Mouse (Mus musculus) embryonic facial prominence, embryonic 10.5 days (tissue): ENCODE measurements around the gene Fam216b. TPM values are rescaled to one million over a fixed set of nuclear protein-coding genes. Genes with fewer than 3 reads are reported as not detected.

ENCODE experiments used
- DNase-seq: peaks from one replicate; pipeline ENCODE4 v3.0.0-alpha.2; 2017; ENCODE audit warnings: low spot score
- H3K27ac ChIP-seq: fragments of 300-500 bp; sonication (generic); replicated peaks from 2 replicates; pipeline ENCODE4 v1.5.1; 2016; ENCODE audit warnings: mild to moderate bottlenecking
- H3K27me3 ChIP-seq: fragments of 300-500 bp; sonication (generic); replicated peaks from 2 replicates; pipeline ENCODE4 v1.6.1; 2016; ENCODE audit warnings: low read depth, mild to moderate bottlenecking; ENCODE audit not compliant: poor library complexity, severe bottlenecking
- H3K36me3 ChIP-seq: fragments of 300-500 bp; sonication (generic); replicated peaks from 2 replicates; pipeline ENCODE4 v1.6.1; 2016; ENCODE audit warnings: mild to moderate bottlenecking, moderate library complexity
- H3K4me1 ChIP-seq: fragments of 300-500 bp; sonication (generic); 2 replicates; pipeline ENCODE4 v1.6.1; 2016
- H3K4me3 ChIP-seq: fragments of 300-500 bp; sonication (generic); 2 replicates; pipeline ENCODE4 v1.5.1; 2016; ENCODE audit warnings: mild to moderate bottlenecking, moderate library complexity
- H3K9me3 ChIP-seq: fragments of 300-500 bp; sonication (generic); 2 replicates; pipeline ENCODE4 v1.6.1; 2016; ENCODE audit warnings: mild to moderate bottlenecking
- WGBS: fragments of 180-500 bp; shearing (Covaris S2); methylation state at CpG from one replicate; pipeline ENCODE4 v1.1.7; 2016; 5-methylcytosine and 5-hydroxymethylcytosine counted together
- polyA plus RNA-seq: library from polyadenylated mRNA; unstranded; fragments of >200 nt; fragmentation: Nextera tagmentation; extraction: Ambion mirVana; gene quantifications from 2 replicates; pipeline ENCODE4 v1.2.1, GENCODE M21; 2016

Fam216b gene
- not detected in 2 replicates for polyA plus RNA-seq

DNA sequence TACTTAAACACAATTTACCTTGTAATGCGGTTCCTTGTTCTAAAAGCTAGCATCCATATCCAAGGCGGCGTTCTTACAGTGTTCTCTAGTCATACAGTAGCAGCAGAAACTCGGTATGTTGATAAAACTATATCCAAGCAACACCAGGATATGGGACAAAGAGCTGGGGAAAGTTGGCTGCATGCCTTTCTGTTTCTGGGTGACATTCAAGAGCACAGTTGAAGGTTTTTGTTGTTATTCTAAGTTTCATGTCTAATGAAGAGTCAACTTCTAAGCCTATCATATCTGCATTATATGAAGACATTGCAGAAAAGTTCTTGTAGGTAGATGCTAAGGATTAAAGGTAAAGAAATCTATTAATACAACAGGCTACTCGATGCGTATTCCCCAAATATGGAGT is at the start of gene Fam216b:
Fam216b (minus strand) TSS at position 101 of the 400 bp plus-strand sequence.
- Histone ChIP-seq H3K27me3 (no peaks in the 10 kb centered on the region), H3K9me3 (no peaks in the 10 kb centered on the region), H3K4me1 (0 out of 2 replicates have a peak, but pooled peaks cover 3% of the 10 kb centered on the region), H3K36me3 (no peaks in the 10 kb centered on the region), H3K27ac (no peak within 1 kb of the TSS), H3K4me3 (no peak within 1 kb of the TSS)
- no peak for DNase-seq
- 91% methylated on average over 6 of the region's 6 CpGs for WGBS

DNA sequence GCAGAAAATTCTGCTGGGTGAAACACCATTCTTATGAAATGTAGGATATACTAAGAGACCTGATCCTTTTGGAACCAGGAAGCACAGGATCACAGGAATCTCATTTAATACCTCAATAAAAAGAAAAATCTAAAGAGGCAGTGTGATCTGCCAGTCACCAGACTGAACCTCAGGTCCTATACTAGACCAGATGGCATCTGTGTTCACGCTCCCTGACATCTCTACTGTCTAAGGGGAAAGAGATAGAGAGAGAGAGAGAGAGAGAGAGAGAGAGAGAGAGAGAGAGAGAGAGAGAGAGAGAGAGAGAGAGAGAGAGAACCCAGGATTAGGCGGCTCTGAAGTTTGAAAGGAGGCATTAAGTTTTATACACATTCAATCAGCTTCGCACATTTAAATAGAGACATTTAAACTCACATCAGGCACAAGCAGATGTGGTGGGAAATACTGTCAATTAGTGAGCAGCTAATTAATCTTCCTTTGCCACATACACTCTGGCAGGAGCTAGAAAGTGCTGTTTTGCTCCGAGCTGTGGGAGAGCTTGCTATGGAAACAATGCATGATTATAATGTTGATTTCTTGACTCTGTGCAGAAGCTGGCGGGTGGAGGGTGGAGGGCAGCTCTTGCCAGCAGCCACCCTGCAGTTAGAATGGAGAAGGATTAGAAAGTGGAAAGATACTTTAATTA is 43.7 kb upstream of the Fam216b start:
- Histone ChIP-seq H3K4me3 (no peak overlapping the region), H3K36me3 (no peaks in the 10 kb centered on the region), H3K27ac (no peak overlapping the region), H3K4me1 (0 out of 2 replicates have a peak, but pooled peaks cover 2% of the 10 kb centered on the region), H3K9me3 (no peaks in the 10 kb centered on the region), H3K27me3 (no peaks in the 10 kb centered on the region)
- DNase-seq = no peak
- 42% methylated on average over 5 of the region's 5 CpGs for WGBS

DNA sequence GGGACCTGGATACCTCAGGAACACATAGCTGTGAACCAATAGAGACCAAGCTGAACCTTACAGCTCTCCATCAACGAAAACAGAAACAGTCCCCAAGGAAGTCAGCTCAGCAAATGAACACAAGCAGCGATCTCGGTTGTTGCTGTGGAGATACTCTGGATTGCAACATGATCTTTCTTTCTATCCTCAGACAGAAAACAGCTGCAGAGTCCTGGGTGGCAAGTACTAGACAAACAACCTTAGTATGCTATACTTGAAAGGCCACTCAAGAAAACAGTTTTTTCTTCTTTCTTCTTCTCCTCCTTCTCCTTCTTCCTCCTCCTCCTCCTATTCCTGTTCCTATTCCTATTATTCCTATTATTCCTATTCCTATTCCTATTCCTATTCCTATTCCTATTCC is 37.9 kb upstream of the Fam216b start:
- Histone ChIP-seq H3K4me1 (no peaks in the 10 kb centered on the region), H3K27me3 (no peaks in the 10 kb centered on the region), H3K36me3 (no peaks in the 10 kb centered on the region), H3K27ac (no peak overlapping the region), H3K9me3 (no peaks in the 10 kb centered on the region), H3K4me3 (no peak overlapping the region)
- WGBS = 57% methylated on average over 3 of the region's 3 CpGs
- no peak for DNase-seq

DNA sequence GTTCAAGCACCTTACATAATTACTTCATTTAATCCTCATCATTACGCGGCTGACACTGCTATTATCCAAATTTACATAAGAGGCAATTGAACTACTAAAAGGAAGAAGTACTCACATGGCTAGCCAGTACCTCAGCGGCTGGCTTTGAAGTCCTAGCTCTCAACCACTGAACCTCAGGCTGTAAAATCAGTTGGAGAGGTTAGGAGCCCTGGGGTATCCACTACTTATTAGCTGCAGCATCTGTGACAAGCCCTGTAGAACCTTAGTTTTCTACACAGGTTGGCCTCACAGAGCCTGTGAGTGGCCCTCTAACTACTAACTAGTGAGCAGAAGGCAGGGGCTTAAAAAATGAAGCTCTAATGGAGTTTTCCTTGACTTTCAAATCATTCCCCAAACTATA is 31.5 kb upstream of the Fam216b start:
- Histone ChIP-seq H3K9me3 (no peaks in the 10 kb centered on the region), H3K36me3 (no peaks in the 10 kb centered on the region), H3K4me1 (peaks cover 4% of the 10 kb centered on the region; the same call in 1 of the 2 replicates), H3K27me3 (no peaks in the 10 kb centered on the region), H3K27ac (no peak overlapping the region), H3K4me3 (no peak overlapping the region)
- WGBS = 46% methylated on average over 3 of the region's 3 CpGs
- DNase-seq = no peak

DNA sequence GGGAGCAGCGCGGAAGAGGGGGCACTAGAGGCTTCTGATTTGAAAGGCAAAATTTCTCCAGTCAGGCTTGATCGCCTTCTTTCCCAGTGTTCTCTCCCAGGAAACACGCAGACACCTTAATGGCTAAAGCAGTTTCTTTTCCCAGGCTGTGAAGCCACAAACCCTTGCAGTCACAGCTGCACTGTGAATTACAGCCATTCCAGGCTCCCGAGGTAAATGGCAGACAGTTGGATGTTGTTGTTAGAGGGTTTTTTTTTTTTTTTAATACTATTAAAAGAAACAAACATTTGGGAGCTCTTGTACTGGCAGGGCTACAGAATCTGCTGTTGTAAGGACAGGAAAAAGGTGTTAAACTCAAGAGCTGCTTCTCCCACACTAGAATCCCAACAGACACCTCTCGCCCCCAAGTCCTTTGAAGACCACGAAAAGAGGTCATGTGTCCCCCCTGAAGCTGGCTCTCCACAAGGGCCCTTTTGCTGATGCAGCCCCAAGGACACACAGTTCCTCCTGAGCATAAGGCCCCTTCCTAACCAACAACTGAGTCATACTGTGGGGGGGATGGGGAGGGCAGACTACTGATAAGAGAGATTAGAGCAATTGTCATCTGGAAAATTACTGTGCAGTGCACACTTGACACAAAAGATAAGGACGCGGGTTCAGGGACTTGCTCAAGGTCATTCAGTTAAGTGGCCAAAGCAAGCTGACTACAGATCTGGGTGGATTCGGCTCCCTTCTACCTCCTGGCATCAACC is 30.8 kb upstream of the Fam216b start:
- Histone ChIP-seq H3K9me3 (0 out of 2 replicates have a peak, but pooled peaks cover 2% of the 10 kb centered on the region), H3K27me3 (no peaks in the 10 kb centered on the region), H3K4me1 (peaks cover 4% of the 10 kb centered on the region; the same call in 1 of the 2 replicates), H3K4me3 (no peak overlapping the region), H3K36me3 (no peaks in the 10 kb centered on the region), H3K27ac (no peak overlapping the region)
- 71% methylated on average over 10 of the region's 10 CpGs for WGBS
- no peak for DNase-seq

DNA sequence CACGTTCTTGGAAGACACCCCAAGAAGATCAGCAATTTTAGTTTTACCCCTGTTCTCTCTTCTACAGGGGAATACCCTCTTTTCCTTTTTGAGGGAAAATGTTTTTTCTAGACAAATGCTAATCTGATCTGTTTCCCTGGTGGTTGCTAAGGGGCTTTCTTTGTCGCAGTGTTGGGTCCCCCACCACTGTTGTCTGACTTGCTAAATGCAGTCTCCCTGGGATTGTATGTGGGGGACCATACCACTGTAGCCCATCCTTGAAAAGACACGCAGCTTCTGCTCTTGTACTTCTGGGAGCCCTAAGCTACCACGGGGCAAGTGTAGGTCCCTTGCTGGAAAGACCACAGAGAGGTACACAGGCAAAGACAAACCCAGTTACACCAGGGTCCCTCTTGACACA is 28.9 kb upstream of the Fam216b start:
- Histone ChIP-seq H3K27ac (no peak overlapping the region), H3K9me3 (0 out of 2 replicates have a peak, but pooled peaks cover 2% of the 10 kb centered on the region), H3K4me1 (peaks cover 4% of the 10 kb centered on the region; the same call in 1 of the 2 replicates), H3K4me3 (no peak overlapping the region), H3K27me3 (no peaks in the 10 kb centered on the region), H3K36me3 (no peaks in the 10 kb centered on the region)
- WGBS = 76% methylated on average over 4 of the region's 4 CpGs
- no peak for DNase-seq

DNA sequence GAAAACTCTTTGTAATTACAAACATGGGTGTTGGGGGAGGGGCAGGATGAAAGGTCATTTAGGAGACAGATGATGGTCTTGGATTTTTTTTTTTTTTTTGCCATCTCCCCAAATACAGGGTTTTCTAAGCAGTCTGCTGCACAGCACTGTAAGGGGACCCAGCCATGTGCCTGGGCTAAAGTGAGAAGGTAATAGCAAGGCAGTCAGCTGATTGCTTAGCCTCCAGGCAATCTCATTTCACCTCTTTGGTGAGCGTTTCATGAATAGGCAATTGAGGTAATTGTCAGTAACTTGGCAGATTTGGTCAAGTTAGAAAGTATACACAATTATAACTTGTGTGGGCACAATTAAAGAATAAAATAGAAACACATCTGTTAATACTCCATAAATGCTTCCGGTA is 28.5 kb upstream of the Fam216b start:
- Histone ChIP-seq H3K36me3 (no peaks in the 10 kb centered on the region), H3K27ac (no peak overlapping the region), H3K9me3 (0 out of 2 replicates have a peak, but pooled peaks cover 2% of the 10 kb centered on the region), H3K27me3 (no peaks in the 10 kb centered on the region), H3K4me1 (peaks cover 4% of the 10 kb centered on the region; the same call in 1 of the 2 replicates), H3K4me3 (no peak overlapping the region)
- 63% methylated on average over 2 of the region's 2 CpGs for WGBS
- DNase-seq = no peak

DNA sequence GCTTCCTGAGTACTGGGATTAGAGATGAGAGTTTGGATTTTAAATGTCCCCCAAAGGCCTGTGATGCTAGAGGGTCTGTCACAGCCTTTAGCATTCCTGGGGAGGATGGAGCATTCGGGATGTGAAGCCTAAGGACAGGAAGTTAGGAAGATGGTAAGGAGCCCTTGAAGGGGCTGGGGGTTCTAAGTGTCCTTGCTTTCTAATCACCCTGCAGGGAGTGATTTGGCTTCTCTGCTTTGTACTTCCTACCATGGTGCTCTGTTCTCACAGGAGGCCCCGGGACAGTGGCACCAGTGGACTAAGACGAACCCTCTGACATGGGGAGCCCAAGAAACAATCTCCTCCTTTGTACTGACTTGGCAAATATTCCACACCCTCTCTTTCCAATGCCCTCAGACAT is 23.7 kb upstream of the Fam216b start:
- Histone ChIP-seq H3K9me3 (0 out of 2 replicates have a peak, but pooled peaks cover 2% of the 10 kb centered on the region), H3K36me3 (no peaks in the 10 kb centered on the region), H3K4me3 (no peak overlapping the region), H3K27me3 (no peaks in the 10 kb centered on the region), H3K4me1 (peaks cover 4% of the 10 kb centered on the region; the same call in 1 of the 2 replicates), H3K27ac (no peak overlapping the region)
- 79% methylated on average over 3 of the region's 3 CpGs for WGBS
- DNase-seq = no peak

DNA sequence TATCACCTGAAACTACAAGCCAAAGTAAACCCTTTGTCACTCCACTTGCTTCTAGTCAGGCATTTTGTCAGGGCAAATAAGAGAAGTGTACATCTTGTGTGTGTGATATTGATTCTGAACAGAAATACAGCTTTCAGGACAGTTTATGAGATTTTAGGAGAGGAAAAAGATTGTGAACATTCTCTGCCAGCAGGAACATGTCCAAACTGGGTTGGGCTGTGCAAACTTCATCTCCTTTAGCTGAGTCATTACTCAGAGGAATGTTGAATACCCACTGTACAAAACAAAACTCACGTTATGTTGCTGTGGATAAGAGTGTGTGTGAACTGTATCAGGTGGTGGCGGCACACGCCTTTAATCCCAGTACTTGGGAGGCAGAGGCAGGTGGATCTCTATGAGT is 22.1 kb upstream of the Fam216b start:
- no peak for DNase-seq
- Histone ChIP-seq H3K27ac (no peak overlapping the region), H3K4me3 (no peak overlapping the region), H3K4me1 (no peaks in the 10 kb centered on the region), H3K27me3 (no peaks in the 10 kb centered on the region), H3K9me3 (0 out of 2 replicates have a peak, but pooled peaks cover 2% of the 10 kb centered on the region), H3K36me3 (no peaks in the 10 kb centered on the region)
- 96% methylated on average over 3 of the region's 3 CpGs for WGBS

DNA sequence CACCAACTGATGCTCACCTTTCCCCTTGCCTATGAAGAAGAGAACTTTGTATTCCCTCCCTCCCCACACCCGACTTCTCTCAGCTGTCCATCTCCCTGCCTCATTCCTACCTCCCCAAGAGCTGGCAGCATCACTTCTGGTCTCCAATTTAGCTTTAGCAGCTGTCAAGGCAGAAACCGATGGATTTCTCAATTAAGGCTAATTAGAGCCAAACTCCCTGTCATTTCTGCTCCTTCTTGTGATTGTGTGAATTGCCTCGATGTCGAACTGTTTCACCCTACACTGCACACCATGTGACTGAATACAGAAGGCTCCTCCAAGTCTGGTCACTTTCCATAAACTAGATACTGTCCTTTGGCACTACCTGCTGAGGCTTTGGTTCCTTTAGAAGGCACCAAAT is 20.6 kb upstream of the Fam216b start:
- H3K27ac ChIP-seq = no peak overlapping the region

DNA sequence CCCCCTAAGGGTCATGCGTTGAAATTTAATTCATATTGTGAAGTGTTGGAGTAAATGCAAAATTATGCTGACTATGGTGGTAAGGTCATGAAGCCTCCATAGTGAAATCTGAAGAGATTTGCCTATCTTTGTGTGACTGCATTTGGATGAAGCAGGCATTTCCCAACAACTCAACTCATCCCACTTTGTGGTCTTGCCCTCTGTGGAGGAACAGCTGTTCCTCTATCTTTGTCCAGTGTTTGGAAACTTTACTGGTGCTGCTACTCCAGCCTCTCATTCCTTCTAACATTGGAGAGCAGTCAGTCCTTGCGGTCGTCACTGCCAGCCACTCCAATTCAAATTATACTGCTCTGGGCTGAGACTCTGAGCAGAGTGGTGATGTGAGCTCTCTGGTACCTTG is 19.6 kb upstream of the Fam216b start:
- no peak overlapping the region for H3K4me3 ChIP-seq
- WGBS = 87% methylated on average over 3 of the region's 3 CpGs
- H3K9me3 ChIP-seq = no peaks in the 10 kb centered on the region
- DNase-seq = no peak
- H3K4me1 ChIP-seq = no peaks in the 10 kb centered on the region
- no peaks in the 10 kb centered on the region for H3K36me3 ChIP-seq
- no peak overlapping the region for H3K27ac ChIP-seq
- no peaks in the 10 kb centered on the region for H3K27me3 ChIP-seq

More for the DNA sequence above, 20.6 kb upstream of the Fam216b start:
- Histone ChIP-seq H3K36me3 (no peaks in the 10 kb centered on the region), H3K4me1 (no peaks in the 10 kb centered on the region), H3K27me3 (no peaks in the 10 kb centered on the region), H3K4me3 (no peak overlapping the region), H3K9me3 (no peaks in the 10 kb centered on the region)
- WGBS = 65% methylated on average over 4 of the region's 4 CpGs
- DNase-seq = no peak

DNA sequence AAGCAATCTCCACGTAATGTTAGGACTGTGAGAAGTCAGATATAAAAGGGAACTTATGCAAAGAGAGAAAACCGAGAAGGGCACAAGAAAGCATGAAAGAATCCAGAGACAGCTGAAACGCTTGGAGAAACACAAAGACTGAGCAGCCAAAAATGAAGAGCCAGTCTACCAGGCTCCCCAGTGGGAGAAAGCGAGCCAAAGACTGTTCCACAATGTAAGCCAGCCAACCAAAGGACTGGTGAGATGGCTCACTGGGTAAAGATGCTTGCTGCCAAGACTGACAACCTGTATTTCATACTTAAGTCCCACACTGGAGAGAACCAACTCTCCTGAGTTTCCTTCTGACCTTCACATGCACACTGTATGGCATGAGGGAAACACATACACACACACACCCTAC is 784 bp upstream of the Fam216b start:
- no peak for DNase-seq
- Histone ChIP-seq H3K36me3 (no peaks in the 10 kb centered on the region), H3K9me3 (no peaks in the 10 kb centered on the region), H3K27ac (no peak overlapping the region), H3K4me1 (0 out of 2 replicates have a peak, but pooled peaks cover 3% of the 10 kb centered on the region), H3K4me3 (no peak overlapping the region), H3K27me3 (no peaks in the 10 kb centered on the region)
- WGBS = 80% methylated on average over 4 of the region's 4 CpGs

DNA sequence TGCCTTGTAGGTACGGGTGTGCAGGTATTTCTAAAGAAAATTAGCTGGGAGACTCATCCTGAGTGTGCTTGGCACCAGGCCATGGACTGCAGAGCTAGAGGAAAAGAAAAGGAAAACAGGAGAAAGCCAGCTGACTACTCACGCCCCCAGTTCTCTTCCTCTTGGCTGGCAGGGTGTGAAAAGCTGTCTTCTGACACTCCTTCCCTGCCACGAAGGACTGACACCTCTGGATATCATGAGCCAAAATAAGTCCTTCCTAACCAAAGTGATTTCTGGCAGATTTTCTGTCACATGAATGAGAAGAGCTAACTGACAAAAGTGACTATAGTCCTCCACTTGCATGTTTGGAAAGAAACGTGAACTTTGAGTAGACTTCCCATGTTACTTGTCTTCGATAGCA is 5.3 kb downstream of the Fam216b start:
- WGBS = 82% methylated on average over 5 of the region's 5 CpGs

More for the DNA sequence above, 5.3 kb downstream of the Fam216b start:
- Histone ChIP-seq H3K27ac (no peak overlapping the region), H3K9me3 (no peaks in the 10 kb centered on the region), H3K36me3 (no peaks in the 10 kb centered on the region), H3K4me1 (0 out of 2 replicates have a peak, but pooled peaks cover 3% of the 10 kb centered on the region), H3K4me3 (no peak overlapping the region), H3K27me3 (no peaks in the 10 kb centered on the region)
- no peak for DNase-seq
